Mouse (Mus musculus): ENCODE measurements around the gene Babam2.

The Babam2 gene

DNA sequence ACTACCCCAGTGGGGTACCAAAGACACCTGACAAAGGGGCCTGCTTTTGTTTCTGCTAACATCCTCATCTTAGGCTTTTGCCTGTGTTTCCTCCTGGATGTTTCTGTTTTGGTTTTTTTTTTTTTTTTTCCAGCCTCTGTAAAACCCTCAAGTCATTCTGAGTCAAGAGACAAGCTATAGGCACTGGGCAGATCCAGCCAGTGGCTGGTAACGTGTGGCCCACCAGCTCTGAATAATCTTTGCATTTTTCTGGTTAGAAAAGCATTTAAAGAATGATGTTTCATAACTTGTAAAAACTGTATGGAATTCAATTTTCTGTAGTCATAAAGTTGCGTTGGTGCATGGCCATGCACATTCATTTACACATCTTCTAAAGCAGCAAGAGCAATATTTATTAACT is 287.5 kb downstream of the Babam2 start:
- no peak for DNase-seq (ENCODE audit: low spot score in 2 of 2)

DNA sequence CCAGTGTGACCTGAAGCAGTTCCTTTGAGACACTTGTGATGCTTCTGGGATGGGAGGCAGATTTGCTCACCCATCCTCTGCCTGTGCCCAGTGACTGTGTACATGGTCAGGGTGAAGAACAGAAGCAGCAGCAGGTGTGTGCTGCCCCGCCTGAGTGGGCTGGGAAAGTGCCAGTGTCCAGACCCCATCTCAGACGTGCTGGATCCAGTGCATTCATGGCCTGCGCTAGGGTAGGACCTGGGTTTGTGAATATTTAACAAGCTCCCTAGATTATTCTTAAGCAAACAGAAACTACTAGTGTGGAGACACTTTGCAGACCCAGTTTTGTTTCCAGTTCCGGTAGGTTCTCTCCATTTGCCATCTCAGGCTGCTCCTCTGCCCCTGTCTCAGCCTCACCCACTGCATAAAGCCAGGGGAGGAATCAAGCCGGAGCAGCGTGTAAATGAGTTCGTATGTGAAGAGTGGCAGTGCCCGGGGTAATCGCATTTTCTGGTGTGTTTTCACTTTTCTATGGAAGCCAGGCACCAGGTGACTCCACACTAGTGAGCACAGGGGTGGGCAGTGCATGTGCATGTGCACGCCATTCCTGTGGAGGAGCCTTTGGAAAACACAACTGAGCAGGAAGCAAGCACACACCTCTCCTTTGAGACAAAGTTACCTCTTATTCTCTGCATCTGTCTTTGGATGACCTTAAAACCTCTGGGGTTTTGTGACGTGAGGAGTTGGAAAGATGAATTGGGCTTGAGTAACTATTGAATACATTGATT is 290.2 kb downstream of the Babam2 start:
- DNase-seq (ENCODE audit: low spot score in 2 of 2), result no peak

DNA sequence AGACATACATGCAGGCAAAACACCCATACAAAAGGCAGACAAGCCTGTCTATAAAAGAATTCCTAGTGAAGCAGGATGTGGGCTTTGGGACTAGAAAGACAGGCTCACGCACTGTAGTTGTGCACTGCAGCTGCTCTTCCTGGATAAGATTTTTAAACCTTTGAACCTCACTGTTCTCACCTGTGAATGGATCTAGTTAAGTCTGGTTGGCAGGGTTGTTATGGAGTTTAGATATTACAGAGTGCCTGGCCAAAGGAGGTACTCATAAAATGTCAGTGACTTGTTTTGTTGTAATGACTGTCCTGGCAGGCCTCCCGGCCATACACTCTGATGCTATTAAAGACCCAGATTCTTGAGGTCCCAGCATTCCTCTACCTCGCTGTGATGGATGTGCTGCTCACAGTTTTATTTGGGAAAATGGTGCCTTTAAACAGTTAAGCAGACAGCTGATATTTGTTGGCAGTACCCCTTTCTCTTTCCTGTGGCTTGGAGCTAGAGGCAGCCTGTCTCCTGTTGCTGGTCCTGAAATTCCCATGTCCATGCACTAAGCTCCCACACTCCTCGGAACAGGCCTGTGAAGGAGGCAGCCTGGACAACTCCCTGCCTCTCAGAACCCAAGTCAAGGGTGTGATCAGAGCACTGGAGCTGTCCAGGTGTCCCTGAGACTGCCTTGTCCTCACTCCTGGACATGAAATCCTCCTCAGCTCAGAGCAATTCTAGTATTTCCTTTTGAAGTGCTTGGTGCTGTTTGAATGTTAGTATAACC is 299.9 kb downstream of the Babam2 start:
- DNase-seq (ENCODE audit: low spot score in 2 of 2), result no peak

DNA sequence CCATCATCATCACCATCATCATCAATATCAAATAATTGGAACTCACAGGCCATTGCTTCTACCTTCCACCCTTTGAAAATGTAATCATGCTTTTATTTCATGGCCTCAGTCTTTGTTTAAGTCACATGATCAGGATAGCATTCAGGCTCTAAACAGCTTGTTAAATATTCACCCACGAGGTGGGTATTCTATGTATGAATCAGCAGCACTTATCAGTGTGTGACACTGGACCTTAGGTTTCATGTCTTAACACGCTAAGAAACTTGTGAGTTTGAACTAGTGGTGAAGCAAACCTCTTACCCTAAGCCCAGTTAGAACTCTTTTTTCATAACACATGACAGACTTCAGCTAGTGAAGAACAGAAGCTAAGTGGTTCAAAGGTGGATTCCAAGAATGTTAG is 301.3 kb downstream of the Babam2 start:
- DNase-seq (ENCODE audit: low spot score in 2 of 2), result no peak

DNA sequence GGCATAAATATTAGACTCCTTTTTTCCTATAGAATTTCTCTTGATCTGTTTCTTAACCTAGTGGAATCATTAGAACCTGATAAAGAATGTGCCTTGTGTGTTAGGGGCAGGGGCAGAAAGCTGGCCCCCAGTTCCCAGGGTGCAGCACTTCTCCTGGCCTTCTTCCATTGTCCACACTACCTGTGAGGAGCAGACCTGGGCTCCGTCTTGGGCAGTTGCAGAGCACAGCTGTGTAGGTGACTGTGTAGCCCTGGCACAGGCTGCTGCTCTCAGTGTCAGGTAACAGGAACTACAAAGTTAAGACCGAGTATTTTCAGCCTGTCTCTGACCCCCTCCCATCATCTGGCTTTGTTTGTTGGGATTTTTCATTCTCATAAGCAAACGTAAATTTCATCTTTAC is 302.6 kb downstream of the Babam2 start:
- no peak for DNase-seq (ENCODE audit: low spot score in 2 of 2)

DNA sequence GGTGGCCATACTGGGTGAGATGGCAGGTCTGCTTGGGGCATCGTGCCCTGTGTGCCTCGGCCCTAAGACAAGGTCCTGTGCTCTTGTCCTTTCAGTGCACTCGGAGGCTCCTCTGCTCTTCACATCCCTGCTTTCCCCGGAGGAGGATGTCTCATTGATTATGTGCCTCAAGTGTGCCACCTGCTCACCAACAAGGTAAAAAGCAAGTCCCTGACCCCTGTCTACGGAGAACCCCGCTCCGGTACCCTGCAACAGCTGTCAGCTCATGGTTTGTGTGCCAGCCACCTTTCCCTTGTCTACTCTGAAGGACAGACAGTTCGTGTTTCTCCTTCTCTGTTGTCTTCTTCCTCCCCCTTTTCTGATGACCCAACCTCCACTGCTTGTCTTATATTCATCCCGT is 303.8 kb downstream of the Babam2 start:
- no peak for DNase-seq (ENCODE audit: low spot score in 2 of 2)

DNA sequence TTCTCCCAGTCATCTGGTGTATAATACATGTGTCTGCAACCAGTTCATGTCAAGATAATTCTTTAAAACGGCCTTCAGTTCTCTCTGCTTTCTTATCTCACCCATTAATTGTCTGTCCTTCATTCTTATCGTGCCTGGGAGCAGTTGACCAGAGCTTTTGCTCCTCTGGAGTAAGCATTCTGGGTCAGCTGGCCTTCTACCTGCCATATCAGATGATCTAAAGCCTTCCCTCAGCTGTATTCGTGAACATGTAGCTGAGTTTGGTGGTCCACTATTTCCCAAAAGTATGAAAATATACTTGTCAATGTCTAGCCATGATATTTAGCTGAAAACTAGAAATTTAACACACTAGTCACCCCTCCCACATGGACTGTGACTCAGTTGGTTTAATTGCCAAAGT is 304.3 kb downstream of the Babam2 start:
- DNase-seq (ENCODE audit: low spot score in 2 of 2), result no peak

DNA sequence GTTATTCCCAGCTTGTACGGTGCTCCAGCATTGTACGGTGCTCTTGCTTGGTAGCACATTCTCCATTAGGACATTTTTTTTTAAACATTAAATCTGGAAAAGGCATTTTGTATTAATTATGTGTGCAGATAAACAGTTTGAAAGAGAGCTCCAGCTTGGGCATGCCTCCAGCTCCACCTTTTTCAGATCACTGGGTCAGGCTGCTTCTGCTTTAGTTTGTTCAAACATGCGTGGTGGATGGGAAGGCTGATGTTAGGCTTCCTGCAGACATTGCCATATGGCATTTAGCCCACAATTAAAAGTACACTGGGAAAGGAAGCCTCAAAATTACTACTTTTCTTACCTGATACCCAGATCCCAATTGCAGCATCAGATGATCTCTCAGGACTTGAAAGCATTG is 310.9 kb downstream of the Babam2 start:
- no peak for DNase-seq (ENCODE audit: low spot score in 2 of 2)

DNA sequence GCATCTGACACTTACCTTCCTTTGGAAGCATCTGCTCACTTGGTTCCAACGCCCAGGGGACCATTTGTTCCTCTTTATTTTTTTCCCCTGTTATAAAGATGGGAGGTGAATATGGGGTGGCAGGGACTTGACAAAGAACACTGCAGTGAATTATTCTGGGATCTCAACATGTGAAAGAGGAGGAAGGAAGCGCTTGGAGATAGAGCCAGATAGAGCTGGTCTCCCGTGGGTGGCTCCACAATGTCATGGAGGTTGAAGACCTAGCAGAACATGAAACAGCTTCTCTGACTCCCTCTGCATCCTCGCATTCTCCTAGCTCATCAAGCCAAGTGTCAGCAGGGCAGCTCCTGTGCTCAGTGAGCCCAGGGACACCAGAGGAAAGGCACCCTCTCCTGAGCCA is 312.6 kb downstream of the Babam2 start:
- no peak for DNase-seq (ENCODE audit: low spot score in 2 of 2)

DNA sequence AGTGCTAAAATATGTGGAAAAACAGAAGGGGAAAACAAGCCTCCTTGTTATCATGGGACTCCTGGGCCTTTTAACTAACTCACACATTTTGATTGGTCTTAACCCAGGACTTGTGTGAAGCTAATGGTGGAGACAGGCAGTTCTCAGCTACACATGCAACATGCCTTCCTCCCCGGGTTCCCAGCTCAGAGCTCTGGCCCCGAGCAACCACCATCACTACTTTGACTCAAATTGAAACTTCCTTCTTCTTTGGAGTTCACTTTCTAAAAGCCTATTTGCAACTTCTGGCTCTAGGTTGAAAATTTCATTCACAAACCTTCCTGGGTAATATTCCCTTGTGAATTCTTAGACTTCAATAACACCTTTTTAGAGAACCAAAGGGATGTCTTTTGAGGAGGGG is 315.6 kb downstream of the Babam2 start:
- no peak for DNase-seq (ENCODE audit: low spot score in 2 of 2)

DNA sequence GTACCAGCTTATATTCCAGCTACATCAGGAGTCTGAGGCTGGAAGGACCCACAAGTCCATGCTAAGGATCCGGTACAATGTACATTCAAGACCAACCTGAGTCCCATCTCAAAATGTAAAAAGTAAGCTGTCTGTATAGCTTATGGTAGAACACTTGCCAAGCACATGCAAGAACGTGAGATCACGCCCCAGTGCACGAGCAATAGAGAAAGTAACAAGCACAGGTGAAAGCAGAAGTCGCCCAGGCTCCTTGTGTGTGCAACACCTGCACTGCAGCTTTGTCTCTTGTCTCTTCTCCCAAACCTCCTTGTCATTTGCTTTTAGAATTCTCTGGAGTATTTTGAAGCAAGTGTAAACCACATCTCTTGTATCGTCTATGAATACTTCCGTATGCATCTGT is 317.3 kb downstream of the Babam2 start:
- DNase-seq (ENCODE audit: low spot score in 2 of 2), result no peak

DNA sequence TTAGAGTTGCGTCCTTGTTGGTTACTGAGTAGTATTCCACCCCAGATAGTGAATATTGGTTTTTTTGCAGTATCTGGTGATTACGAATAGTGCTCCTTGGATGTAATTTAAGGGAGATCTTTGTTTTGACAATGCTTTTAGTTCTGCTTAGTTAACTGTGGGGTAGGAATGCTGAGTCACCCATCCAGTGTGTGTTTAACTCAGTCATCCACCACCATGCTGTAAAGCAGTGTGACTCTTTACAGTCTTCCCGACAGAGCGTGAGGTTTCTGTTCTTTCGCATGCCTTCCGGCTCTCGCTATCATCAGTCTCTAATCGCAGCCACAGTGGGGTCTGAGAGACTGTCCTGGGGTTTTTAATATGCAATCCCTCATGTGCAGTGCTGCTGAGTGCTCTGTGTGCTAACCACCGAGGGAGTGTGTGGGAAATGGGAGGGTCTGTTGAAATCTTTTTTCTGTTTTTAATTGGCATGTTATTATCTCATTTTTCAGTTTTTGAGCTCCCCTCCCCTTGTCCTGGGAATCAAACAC is 318.5 kb downstream of the Babam2 start:
- no peak for DNase-seq (ENCODE audit: low spot score in 2 of 2)

DNA sequence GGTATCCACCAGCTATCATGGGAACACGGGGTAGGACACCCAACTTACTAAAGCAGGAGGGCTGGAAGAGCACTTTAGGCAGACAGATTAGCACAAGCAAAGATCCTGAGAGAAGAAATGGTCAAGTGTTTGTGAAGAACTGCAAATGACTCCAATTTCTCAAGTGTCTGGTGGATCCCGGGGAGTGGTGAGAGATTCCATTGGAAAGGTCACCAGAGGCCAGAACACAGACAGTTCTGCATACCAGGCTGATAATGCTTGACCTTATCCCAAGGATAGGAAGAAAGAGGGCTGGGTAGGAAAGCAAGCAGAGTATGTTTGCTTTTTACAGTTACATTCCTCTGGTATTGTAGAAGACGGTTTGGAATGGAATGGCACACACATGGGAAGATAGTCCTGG is 320.2 kb downstream of the Babam2 start:
- DNase-seq (ENCODE audit: low spot score in 2 of 2), result no peak

DNA sequence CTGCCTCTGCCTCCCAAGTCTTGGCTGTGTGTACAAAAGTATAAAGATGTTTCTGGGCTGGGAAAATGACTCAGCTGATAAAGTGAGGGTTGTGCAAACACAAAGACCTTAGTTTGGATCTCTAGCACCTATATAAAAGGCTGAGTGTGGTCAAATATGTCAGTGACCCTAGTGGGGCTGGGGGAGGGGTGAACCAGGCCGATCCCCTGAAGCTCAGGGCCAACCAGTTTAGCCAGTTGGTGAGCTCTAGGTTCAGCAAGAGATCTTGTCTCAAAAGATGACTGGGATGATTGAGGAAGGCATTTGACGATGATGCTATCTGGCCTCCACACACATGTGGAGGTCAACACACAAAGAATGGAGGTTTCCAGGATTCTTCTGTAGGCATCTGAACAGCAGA is 320.8 kb downstream of the Babam2 start:
- DNase-seq (ENCODE audit: low spot score in 2 of 2), result no peak

DNA sequence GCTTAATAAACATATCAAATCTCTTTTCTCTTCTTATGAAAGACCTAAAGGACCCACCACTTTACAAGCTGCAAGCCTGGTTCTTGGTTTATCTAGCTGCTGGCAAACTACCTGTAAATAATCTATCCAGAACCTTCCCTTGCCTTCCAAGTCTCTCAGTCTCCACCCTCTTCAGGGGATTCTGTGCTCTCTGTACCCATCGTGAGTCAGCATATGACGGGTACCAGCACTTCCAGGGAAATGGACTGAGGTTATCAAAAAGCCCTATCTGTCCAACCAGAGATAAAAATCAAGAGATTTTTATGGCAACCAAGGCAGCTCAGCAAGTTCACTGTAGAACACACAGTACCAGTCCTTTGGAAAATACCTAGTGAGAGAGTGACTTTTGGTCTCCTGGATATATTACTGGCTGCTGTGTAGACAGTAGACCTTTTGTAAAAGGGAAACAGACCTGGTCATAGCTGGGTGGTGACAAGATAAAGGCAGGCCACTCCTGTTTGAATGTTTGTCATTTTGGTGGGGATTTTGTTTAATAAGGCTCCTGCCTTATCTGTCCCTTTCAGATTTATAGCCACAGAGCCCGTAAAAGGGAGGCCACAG is 332.4 kb downstream of the Babam2 start:
- DNase-seq (ENCODE audit: low spot score in 2 of 2), result no peak

DNA sequence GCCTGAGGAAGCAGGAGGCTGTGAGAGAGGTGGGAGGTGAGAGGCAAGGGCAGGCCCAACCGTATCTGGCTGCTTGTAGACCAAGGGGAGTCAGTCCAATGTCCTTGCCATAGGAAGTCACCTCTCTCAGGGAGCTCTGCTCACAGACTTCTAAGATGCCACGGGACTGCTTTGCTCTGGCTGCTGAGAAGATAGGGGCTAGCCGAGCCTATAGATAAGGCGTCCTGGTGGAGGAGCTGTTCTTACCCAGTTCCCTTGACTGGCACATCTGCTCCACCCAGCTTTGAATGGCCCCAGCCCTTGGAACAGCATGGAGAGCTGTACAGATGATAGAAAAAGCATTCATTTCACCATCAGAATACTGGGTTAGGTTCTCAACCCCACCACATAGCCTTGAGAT is 335.7 kb downstream of the Babam2 start:
- DNase-seq (ENCODE audit: low spot score in 2 of 2), result no peak

DNA sequence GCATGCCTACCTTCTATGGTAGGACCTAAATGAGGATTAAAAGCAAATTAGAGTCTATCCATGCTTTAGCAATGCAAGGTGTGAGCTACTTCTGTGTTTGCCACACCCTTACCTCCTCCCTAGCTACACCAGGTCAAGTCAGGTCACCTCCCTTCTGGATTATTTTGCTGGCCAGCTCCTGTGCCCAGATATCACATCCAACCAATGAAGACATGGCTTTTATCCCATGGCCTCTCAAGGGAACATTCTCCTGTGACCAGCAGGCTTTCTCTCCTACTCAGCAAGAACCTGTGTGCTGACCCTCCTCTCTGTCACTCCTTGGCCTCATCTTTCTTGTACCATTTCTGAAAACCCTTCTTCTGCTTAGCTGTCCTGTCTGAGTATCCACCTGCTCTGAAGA is 336.1 kb downstream of the Babam2 start:
- DNase-seq (ENCODE audit: low spot score in 2 of 2), result no peak

DNA sequence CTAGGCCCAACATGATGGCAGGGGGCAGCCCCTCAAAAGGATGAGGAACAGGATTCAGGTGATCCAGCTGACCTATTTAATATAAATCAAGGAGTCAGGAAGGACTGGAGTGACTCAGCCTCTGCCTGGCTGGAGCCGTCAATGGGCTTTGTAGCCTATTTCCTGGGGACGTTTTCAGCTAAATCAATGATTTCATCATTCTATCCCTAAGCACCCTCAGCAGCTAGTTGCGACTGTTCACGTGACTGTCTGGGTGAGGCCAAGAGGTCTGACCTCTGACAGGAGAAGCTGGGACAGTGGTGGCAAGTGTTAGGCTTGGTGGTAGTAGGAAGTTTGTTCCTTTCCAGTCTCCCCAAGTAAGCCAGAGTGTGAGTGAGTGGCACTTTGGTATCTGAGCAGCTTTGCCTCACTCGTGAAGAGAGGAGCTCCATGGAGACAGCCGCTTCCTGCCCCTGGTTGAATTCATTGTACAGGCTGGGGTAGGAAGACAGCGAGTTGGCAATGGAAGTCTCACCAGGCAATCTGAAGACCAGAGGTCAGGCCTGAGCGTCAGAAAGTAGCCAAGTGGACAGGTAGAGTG is 337.1 kb downstream of the Babam2 start:
- no peak for DNase-seq (ENCODE audit: low spot score in 2 of 2)

DNA sequence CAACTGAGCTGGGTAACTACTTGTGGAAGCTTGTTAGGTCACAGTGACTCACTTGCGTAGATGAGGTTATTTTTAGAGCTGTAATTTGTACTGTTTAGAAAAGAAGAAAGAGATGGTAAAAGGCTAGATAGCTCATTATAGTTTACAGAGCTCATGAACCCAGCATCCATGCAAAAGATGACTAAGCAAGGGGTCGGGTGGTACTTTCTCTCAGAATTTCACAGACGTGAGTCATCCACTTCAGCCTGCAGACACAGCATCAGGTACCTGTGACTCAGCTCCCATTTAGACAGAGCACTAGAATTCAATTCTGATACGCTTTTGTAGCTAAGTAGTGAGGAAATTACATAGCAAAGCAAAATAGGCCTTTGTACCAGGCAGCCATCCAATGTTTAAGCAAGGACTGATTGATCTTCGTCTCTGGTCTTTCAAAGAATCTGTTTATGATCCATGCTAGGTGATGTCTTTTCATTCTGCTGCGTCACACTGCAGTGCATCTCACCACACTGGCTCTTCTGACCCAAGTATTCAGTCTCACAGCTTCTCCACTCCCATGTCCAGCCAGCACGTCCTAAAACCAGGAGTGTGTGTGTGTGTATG is 338.3 kb downstream of the Babam2 start:
- no peak for DNase-seq (ENCODE audit: low spot score in 2 of 2)

DNA sequence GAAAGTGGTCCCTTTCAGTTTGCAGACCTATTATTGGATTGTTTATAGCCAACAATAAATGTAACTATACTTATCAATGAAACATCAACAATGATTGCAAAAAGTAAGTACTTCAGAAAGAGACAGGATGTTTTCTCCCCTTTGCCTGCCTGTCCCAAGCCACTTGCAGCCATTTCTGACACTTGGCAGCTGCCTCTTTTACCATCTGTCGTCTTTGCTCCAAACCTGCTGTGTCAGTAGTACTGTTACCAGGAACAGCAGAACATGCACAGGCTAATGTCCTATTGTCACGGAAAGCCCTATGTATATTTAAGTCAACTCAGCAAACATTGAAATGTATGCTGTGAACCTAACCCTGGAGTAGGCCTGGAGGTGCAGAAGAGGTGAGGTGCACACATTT is 339.4 kb downstream of the Babam2 start:
- DNase-seq (ENCODE audit: low spot score in 2 of 2), result no peak

DNA sequence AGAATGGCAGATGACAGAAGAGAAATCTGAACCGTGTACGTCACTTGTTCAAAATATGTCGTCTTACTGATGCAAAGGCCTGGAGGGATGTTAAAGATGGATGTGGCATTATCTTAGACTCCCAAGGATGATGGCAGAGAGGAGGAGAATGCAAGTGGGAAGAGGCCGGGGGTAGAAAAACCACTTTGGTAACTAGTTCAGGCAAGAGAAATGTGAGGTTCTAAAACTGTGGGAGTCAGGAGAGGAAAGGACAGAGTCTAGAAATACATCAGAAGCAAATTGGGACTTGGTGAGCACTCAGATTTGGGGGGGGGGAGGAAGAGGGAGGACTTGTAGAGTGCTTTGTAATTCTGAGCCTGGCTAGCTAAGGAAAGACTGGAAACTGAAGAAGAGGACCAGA is 340.1 kb downstream of the Babam2 start:
- no peak for DNase-seq (ENCODE audit: low spot score in 2 of 2)

DNA sequence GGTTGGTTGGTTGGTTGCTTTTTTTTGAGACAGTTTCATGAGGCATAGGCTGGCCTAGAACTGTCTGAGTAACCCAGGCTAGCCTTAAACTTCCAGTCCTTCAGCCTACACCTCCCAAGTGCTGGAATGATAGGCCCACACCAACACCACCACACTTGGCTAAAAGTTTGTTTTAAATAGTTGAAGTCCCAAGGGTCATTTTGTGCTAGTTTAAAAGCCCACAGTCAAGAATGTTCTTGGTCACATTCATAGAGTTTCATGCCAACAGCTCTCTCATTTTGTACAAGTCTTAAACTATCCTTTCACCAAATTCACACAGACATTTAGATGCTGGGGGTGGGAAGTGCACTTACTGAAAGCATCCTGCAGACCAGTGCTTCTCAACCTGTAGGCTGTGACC is 341.5 kb downstream of the Babam2 start:
- DNase-seq (ENCODE audit: low spot score in 2 of 2), result no peak

All from spleen, postnatal 14 days (tissue).